Mouse (Mus musculus): ENCODE data around the gene Sema3b.

Sema3b gene

DNA sequence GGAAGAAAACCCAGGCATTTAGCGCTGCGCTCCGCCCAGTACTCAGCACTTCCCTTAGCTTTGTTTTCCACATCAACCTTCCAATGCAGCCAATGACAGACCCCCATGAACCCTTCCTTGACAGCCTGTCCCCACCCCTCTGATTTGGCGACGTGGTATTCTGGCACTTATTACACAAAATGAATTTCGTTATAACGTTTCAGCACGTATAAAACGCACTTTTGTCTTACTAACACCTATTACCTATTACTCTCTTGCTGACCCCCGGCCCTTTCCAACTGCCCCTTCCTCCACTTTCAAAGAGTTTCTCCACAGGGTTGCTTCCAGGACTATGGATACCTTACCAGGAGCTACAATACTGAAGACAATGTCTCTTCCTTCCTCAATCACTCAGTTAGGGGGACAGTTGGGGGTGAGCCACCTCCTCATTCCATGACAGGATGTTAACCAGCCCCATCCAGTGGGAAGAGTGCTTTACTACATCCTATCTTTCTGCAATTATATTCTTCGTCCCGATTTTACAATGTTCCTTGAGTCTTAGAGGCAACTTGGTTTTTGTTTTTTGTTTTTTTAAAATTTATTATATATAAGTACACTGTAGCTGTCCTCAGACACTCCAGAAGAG lies 4.0 kb upstream of the Sema3b start:
- in situ Hi-C loops (cut with MboI, MseI) = no loop called here

DNA sequence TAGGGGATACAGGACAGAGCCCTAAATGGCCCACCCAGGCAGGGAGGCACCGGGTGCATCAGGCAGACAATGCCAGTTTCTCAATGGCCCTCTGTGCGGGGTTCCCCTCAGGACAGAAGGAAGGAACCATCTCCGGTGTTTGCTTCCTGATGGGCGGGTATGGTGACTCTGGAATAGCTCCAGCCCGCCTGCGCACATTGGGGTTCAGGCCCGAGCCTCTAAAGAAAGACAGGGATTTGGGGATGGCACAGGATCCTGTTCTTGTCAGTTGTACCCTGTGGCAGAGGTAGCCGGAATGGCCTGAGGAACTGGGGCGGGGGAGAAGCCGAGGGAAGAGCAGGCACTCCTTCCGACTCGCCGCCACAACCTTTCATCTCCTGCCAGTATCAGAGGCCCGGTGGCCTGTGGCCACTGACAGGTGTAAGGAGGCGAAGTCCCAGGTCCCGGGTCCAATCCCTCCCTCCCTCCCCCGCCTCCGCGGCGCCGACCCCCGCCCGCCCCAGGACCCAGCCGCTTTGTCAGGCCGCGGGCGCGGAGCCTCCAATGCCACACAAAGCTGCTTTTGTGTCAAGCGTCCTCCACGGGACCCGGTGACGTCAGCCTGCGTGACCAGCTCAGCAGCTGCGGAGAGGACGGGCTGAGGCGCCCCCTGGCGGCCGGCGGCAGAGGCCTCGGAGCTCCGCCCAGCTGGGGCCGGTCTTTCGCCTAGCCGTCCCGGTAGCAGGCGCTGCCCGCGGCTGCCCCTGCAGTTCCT lies 3.3 kb upstream of the Sema3b start:
- in situ Hi-C loops (cut with MboI, MseI) = no loop called here

DNA sequence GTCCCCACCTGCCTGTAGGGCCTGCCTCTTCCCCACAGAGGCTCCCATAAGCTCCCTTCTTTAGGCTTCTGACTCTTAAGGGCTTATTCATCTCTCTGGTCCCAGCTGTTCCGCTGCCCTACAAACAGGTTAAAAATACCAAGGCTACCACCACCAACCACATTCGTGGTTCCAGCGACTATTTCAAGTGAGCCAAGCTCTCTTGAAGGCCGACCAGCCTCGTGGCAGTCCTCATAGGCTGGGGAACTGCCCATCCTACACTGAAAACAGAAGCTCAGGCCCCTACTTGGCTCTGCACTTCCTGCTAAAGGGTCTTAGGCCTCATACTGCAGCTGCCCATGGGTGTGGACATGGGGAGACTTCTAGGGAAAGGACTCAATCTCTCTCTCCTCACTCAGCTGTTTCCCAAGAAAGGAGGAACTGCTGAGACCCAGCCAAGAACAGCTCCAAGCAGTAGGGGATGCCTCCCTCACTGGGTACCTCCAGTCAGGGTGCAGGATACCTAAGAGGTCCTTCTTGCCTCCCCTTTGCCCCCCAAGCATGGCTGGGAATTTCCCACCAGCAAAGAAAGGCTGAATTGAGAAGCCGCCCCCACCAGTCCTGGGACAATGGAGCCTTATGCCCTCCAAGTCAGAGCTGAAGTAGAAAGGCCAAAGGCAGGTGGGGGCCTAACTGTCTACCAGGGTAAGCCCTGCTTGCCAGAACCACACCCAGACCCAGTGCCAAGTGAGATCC lies 2.6 kb upstream of the Sema3b start:
- in situ Hi-C loops (cut with MboI, MseI) = no loop called here

DNA sequence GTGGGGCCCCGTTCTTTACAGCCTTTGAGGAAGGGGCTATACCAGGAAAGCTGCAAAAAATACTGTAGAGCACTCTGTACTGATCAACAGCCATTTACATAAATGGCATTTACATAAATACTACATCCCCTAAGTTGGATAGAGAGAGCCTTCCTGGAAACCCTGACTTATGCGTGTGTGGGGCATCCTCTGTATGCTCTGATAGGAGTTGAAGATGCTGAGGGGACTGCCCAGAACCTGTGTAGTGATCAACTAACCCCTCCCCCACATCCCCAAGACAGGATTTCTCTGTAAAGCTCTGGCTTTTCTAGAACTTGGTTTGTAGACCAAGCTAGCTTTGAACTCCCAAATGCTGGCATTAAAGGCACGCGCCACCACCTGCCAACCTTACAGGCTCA lies 403 bp upstream of the Sema3b start:
- in situ Hi-C loops (cut with MboI, MseI) = loop anchor here (5.0 kb wide), 2 partner anchors 33 to 68 kb away; partner anchors contain the start of gene Gnat1

DNA sequence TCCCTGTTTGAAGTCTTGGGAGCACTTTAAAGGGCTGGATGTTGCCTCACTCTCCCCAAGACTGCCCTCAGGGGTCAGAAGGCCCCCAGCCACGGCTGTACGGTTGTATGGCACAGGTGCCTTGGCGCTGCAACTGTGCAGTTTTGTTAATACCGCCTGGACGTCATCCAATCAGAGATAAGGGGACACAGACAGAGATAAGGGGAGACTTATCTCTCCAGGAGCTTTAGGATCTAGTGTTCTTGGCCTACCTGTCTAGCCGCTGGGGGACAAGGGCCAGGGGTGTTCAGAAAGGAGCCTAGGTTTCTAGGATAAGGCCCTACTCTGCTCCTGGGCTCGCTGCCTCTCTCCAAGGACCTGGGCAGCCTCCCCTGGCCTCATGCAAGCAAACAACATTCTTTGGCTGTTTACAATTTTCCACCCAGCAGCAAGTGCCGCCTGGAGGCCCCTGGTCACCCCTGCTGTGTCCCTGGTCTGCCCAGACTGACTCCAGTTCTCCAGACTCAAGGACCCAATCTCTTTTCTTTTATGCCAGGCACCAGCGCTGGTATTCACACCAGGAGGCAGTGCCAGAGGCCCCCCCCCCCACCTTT lies 1.3 kb downstream of the Sema3b start:
- in situ Hi-C loops (cut with MboI, MseI) = loop anchor here (5.0 kb wide), 2 partner anchors 35 to 70 kb away; partner anchors contain the start of gene Gnat1

DNA sequence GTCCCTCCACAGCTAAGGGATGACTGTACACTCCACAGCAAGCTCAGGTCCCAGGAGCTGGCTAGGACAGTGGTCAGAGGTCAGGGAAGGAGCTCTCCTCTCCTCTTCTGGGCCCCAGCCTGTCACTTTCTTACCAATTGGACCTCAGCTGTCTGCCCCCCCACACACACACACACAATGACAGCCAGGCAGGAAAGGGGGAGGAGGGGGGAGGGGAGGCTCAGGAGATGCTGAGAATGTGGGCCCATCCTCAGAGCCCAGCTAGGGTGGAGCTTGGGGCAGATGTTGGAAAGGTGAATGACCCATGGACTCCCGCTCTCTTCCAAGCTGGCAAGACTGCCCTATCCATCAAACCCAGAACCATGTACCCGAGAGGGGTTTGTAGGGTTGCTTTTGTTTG lies 2.0 kb downstream of the Sema3b start:
- in situ Hi-C loops (cut with MboI, MseI) = loop anchor here (5.0 kb wide), 2 partner anchors 35 to 70 kb away; partner anchors contain the start of gene Gnat1

DNA sequence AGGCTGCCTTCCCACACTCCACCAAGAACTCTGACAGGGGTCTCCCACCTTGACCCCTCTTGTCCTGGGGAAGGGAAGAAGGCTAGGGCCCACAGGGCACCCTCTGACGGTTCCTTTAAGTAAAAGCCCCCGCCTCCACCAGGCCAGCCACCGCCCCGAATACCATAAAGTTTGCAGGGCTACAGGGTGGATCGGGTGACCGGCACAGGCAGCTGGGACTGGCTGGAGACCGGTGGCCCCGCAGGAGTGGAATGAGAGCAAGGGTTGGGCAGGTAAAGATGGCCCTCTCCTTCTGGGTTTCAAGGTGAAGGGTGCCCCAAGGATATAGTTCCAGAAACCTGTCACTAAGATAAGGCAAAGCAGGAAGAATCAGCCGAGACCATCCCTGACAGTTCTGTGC lies 2.4 kb downstream of the Sema3b start:
- in situ Hi-C loops (cut with MboI, MseI) = loop anchor here (5.0 kb wide), 2 partner anchors 36 to 71 kb away; partner anchors contain the start of gene Gnat1

GRCm38 (mm10) chr9:107605041-107605661 lies 3.9 kb downstream of the Sema3b start:
- in situ Hi-C loops (cut with MboI, MseI) = loop anchor here (5.0 kb wide), 2 partner anchors 37 to 72 kb away; partner anchors contain the start of gene Gnat1

DNA sequence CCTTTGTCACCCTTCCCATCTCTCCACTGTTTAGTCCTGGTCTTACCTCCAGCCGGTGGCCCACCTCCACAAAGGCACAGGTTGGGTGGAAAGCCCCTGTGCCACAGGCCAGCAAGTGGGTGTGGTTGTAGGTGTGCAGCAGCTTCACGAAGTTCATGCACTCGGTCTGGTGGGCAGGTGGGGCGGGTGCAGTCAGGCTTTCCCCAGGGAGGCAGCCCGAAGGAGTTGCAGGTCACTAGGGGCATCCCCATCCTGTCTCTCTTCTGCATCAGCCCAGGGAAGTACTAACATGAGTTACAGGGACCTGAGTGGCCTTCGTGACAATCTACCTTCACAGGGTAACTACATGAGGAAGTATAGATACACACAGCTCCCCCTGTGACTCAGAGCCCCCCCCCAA lies 5.8 kb downstream of the Sema3b start:
- in situ Hi-C loops (cut with MboI, MseI) = no loop called here

DNA sequence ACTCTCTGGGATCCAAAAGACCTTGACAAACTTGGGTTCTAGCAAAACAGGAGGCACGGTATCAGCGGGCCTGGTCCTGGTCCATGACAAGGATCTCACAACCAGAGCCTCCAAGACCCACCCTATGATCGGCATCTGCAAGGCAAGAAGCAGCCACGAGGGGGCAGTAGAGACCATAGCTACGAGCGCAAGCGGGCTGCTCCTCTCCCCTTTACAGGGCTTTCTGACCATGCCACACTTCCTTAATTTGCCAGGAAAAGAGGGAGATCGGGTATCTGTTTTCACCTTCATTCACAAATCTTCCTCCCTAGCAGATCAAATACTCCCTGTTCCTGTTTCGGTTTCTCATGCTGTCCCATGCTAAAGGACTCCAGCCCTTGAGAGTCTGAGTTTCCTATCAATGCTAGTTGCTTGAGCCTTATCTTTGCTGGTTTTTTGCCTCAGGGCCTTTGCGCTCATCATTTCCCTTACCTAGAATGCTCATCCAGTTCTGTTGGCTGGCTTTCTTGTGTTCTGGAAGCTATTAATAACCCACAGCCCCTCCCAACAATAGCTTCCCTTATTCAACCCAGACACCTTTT lies 6.9 kb downstream of the Sema3b start:
- in situ Hi-C loops (cut with MboI, MseI) = no loop called here

- in situ Hi-C loops (cut with MboI, MseI) = no loop called here
These were observed 7.8 kb downstream of the Sema3b start for GRCm38 (mm10) chr9:107601275-107601674.

- in situ Hi-C loops (cut with MboI, MseI) = no loop called here
These were observed 8.3 kb downstream of the Sema3b start for GRCm38 (mm10) chr9:107600745-107601144.

DNA sequence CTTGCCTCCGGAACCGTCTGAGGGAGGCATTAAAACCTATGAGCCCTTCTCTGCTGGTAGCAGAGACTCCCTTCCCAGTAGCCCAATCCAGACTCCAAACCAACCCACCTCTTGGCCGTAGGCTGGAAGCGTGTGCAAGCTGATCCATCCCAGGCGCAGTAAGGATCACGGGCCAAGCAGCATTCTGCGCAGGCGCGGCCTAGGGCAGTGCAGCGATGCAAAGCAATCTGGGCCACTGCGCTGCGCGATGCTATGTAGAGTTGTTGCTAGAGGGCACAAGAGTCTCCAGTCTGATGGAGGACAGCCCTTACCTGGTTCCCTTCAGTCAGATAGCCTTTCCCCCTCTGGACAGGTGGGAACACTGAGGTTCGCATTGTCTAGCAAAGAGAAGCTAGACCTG lies 9.2 kb downstream of the Sema3b start:
- in situ Hi-C loops (cut with MboI, MseI) = no loop called here

DNA sequence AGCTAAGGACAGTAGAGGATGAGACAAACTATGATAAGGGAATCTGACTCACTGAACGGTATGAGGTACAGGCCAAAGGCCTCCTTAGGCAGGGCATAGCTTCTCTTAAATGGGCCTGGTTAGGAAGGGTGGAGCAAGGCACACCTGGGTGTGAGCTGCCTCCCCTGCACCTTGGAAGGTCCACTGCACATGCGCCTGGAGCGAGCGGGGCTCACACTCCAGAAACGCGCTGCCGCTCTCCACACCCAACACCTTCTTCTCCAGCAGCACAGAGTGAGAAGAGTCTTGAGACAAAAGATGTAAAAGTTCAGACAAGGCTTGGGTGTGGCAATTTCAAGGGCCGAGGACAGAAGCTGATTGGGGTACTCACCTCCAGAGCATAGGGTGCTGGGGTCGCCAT lies 9.6 kb downstream of the Sema3b start:
- in situ Hi-C loops (cut with MboI, MseI) = no loop called here

GRCm38 (mm10) chr9:107598385-107598784 lies 10.6 kb downstream of the Sema3b start:
- in situ Hi-C loops (cut with MboI, MseI) = no loop called here

GRCm38 (mm10) chr9:107596619-107597569 lies 12.1 kb downstream of the Sema3b start:
- in situ Hi-C loops (cut with MboI, MseI) = no loop called here

GRCm38 (mm10) chr9:107594281-107595062 lies 14.6 kb downstream of the Sema3b start:
- in situ Hi-C loops (cut with MboI, MseI) = no loop called here

DNA sequence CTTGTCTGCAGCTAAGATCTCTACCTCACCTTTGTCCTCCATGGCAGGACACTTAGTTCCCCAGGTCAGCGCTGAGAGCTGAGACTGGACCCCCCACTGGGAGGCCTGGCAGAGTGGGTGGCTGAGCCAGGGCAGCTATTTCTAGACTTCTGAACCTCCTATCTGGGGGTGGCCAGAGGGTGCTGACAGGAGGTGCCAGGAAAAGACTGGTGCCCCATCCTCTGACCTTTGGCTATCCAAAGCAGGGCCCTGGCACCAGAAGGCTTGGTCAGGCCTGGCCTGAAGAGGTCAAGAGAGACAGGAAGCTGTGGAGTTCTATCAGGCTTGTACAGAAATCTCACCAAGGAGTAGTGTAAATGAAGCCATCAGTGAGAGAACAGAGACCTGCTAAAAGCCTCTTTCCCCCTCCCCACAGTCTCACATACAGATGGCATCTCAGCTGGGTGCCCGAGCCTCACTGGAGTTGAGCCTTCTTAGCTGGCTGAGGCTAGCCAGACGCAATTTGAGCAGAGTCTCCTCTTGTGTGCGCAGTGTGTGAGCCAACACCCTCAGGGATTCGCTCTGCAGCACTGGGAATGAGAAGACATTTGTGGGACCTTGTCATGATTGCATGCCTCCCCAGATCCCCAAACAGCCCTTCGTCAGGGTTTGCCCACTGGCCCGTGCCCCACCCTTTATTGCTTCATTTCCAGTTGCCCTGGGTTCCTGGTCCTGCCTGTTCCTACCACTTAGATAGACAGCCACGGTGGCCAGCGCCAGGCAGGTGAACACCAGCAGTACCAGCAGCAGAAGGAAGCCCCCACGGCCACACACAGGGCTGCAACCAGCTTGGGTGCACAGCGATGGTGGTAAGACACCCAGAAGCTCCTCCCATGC lies 15.7 kb downstream of the Sema3b start:
- in situ Hi-C loops (cut with MboI, MseI) = no loop called here
